Mouse (Mus musculus) liver, adult 2 months (tissue): ENCODE results near the gene Mfsd6l. TPM values are rescaled to one million over a fixed set of nuclear protein-coding genes. Genes with fewer than 3 reads are reported as not detected.

Source experiments
- DNase-seq: peaks from one replicate; pipeline ENCODE4 v3.0.0-alpha.2; 2011; ENCODE audit warnings: low read depth, low spot score; ENCODE audit errors: extremely low read depth
- H3K27ac ChIP-seq: fragments of 200-500 bp; replicated peaks from 2 replicates; pipeline ENCODE4 v1.5.1; 2012; ENCODE audit warnings: low read depth, mild to moderate bottlenecking, control low read depth, inconsistent platforms, low read length; ENCODE audit not compliant: insufficient read depth
- H3K27me3 ChIP-seq: fragments of 200-500 bp; 2 replicates; pipeline ENCODE4 v1.6.1; 2012; ENCODE audit warnings: mild to moderate bottlenecking, moderate library complexity, low read length, inconsistent platforms; ENCODE audit not compliant: control insufficient read depth, insufficient read depth
- H3K36me3 ChIP-seq: fragments of 200-500 bp; 2 replicates; pipeline ENCODE4 v1.6.1; 2012; ENCODE audit warnings: low read length, inconsistent platforms; ENCODE audit not compliant: control insufficient read depth, insufficient read depth
- H3K4me1 ChIP-seq: fragments of 200-500 bp; 2 replicates; pipeline ENCODE4 v1.6.1; 2011; ENCODE audit warnings: low read length; ENCODE audit not compliant: control insufficient read depth, insufficient read depth
- H3K4me3 ChIP-seq: fragments of 200-500 bp; 2 replicates; pipeline ENCODE4 v1.5.1; 2011; ENCODE audit warnings: low read depth, mild to moderate bottlenecking, control low read depth, low read length, moderate library complexity; ENCODE audit not compliant: insufficient read depth
- H3K79me2 ChIP-seq: fragments of 200-500 bp; 2 replicates; pipeline ENCODE4 v1.6.1; 2012; ENCODE audit warnings: inconsistent platforms, mild to moderate bottlenecking, low read length, moderate library complexity; ENCODE audit not compliant: control insufficient read depth, insufficient read depth
- H3K9ac ChIP-seq: fragments of 200-500 bp; 2 replicates; pipeline ENCODE4 v1.6.1; 2012; ENCODE audit warnings: low read depth, mild to moderate bottlenecking, control low read depth, inconsistent platforms, low read length
- CTCF ChIP-seq: fragments of 200-500 bp; IDR thresholded peaks from 2 replicates; pipeline ENCODE4 v1.5.1; 2011; ENCODE audit warnings: low read depth, low read length, control low read depth
- POLR2A ChIP-seq: fragments of 200-500 bp; IDR thresholded peaks from 2 replicates; pipeline ENCODE4 v1.6.1; 2011; ENCODE audit warnings: low read length, control low read depth; ENCODE audit not compliant: insufficient read depth; ENCODE audit errors: extremely low read depth
- WGBS: fragments of 180-500 bp; shearing (Covaris S2); methylation state at CpG from one replicate; pipeline ENCODE4 v1.1.7; 2018; 5-methylcytosine and 5-hydroxymethylcytosine counted together
- polyA plus RNA-seq: library from polyadenylated mRNA; depleted of rRNA; stranded (reverse); fragments of >200 nt; gene quantifications from 2 replicates; pipeline ENCODE4 v1.2.3, GENCODE M21; 2012; rRNA removed
- total RNA-seq: library from RNA; depleted of rRNA; stranded (reverse); fragments of >200 nt; gene quantifications from 2 replicates; pipeline ENCODE4 v1.2.3, GENCODE M21; 2014; rRNA removed

Mfsd6l gene
- not detected in 2 replicates for total RNA-seq
- polyA plus RNA-seq = 0.06 and 0.07 TPM in 2 replicates

- Histone ChIP-seq H3K9ac (no peak within 1 kb of the TSS), H3K4me3 (peak within 1 kb of the TSS; percentile 40; the same call in 1 of the 2 replicates), H3K36me3 (no peaks in the 10 kb centered on the region), H3K27me3 (0 out of 2 replicates have a peak, but pooled peaks cover 3% of the 10 kb centered on the region), H3K79me2 (no peaks in the 10 kb centered on the region), H3K27ac (no peak within 1 kb of the TSS), H3K4me1 (no peaks in the 10 kb centered on the region)
- 13% methylated on average over 37 of the region's 37 CpGs for WGBS
- no peak for DNase-seq
- TF ChIP-seq POLR2A (no peak), CTCF (peak; percentile 45)
Measured at GRCm38 (mm10) chr11:68555918-68556584, at the start of gene Mfsd6l. TSS of gene Mfsd6l (plus strand) at chr11:68556186.

DNA sequence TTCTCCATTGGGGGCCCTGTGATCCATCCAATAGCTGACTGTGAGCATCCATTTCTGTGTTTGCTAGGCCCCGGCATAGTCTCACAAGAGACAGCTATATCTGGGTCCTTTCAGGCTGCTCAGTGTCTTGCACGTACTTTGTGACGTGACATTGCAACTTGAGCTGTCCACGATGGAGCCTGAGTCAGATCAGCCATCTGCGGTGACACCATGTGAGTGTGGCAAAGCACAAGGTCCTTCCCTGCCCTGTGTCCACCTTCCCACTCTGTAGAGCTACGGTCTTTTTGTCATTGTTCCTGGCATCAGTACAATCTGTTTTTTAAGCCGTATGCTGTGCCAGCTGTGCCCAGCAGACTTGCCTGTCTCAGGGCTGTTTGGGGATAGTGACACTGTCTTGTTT, 48.7 kb upstream of the Mfsd6l start:
- no peaks in the 10 kb centered on the region for H3K79me2 ChIP-seq
- no peak for TF ChIP-seq POLR2A
- no peak for TF ChIP-seq CTCF
- no peak overlapping the region for H3K4me3 ChIP-seq
- no peaks in the 10 kb centered on the region for H3K36me3 ChIP-seq
- H3K9ac ChIP-seq = no peak overlapping the region
- 92% methylated on average over 7 of the region's 7 CpGs for WGBS
- no peak overlapping the region for H3K27ac ChIP-seq
- no peaks in the 10 kb centered on the region for H3K4me1 ChIP-seq
- DNase-seq = no peak
- H3K27me3 ChIP-seq = no peaks in the 10 kb centered on the region

DNA sequence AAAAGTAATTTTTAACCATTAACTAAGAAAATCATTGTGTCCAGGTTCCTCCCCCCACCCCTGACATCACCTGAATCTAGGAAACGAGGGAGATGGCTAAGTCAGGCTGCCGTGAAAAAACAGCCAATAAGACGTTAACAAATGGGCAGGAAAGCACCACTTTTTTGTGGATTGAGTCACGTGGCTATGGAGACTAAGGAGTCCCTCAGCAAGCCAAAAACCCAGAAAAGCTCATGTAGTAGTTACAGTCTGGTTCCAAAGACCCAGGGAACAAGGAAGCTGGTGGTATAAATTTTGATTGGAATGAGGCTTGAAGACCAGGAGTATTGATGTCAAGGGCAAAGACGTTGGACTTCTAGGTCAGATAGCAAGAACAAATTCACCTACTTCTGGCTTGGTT, 47.4 kb upstream of the Mfsd6l start:
- TF ChIP-seq POLR2A = no peak
- no peak for TF ChIP-seq CTCF
- WGBS = 68% methylated on average over 5 of the region's 5 CpGs
- Histone ChIP-seq H3K27me3 (no peaks in the 10 kb centered on the region), H3K36me3 (no peaks in the 10 kb centered on the region), H3K4me3 (no peak overlapping the region), H3K79me2 (no peaks in the 10 kb centered on the region), H3K9ac (no peak overlapping the region), H3K27ac (no peak overlapping the region), H3K4me1 (no peaks in the 10 kb centered on the region)
- no peak for DNase-seq

DNA sequence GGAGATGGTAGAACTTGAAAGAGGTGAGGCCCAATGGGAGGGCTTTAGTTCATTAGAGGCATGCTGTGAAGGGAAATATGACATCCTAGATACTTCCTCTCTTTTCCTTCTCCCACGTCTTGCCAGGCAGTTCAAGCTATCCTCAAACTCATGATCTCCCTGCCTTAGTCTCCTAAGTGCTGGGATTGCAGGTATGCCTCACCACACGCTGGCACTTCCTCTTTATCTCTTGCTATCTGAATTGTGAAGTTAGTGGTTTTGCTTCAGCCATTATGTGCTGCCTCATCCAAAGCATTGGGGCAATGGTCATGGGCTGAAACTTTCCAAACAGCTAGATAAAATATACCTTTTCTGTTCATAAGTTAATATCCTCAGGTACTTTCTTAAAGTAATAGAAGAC, 46.8 kb upstream of the Mfsd6l start:
- no peak for DNase-seq
- H3K4me3 ChIP-seq = no peak overlapping the region
- H3K4me1 ChIP-seq = no peaks in the 10 kb centered on the region
- WGBS = 74% methylated on average over 2 of the region's 2 CpGs
- no peaks in the 10 kb centered on the region for H3K27me3 ChIP-seq
- H3K9ac ChIP-seq = no peak overlapping the region
- no peaks in the 10 kb centered on the region for H3K36me3 ChIP-seq
- TF ChIP-seq CTCF = no peak
- TF ChIP-seq POLR2A = no peak
- H3K27ac ChIP-seq = no peak overlapping the region
- H3K79me2 ChIP-seq = no peaks in the 10 kb centered on the region

- Histone ChIP-seq H3K9ac (no peak overlapping the region), H3K27me3 (no peaks in the 10 kb centered on the region; the same call in 1 of the 2 replicates), H3K27ac (no peak overlapping the region), H3K4me3 (no peak overlapping the region), H3K36me3 (no peaks in the 10 kb centered on the region), H3K79me2 (no peaks in the 10 kb centered on the region), H3K4me1 (no peaks in the 10 kb centered on the region)
- TF ChIP-seq POLR2A (no peak), CTCF (no peak)
- WGBS = 50% methylated on average over 3 of the region's 3 CpGs
- DNase-seq = peak; percentile 13
Measured at GRCm38 (mm10) chr11:68513969-68514368, 42.0 kb upstream of the Mfsd6l start.

DNA sequence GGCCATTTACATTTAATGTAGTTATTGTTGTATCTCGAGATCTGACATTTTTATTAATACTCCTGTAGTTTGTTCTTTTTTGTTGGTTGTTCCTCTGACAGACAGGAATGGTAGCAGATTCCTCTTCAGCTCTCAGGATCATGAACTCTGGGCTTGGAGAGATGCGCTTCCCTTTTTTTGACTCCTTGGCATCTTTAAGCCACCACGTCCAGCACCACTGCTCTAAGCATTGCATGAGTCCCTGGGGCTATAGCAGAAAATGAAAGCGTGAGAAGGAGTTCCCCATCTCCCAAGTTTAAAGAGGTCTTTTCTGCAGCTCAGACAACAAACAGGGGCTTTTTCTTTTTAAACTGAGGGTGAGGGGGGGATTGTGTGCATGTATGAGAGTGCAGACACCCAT, 36.6 kb upstream of the Mfsd6l start:
- H3K27ac ChIP-seq = no peak overlapping the region
- no peaks in the 10 kb centered on the region for H3K36me3 ChIP-seq
- TF ChIP-seq CTCF = no peak
- TF ChIP-seq POLR2A = no peak

More for the DNA sequence above, 36.6 kb upstream of the Mfsd6l start:
- Histone ChIP-seq H3K4me3 (no peak overlapping the region), H3K27me3 (no peaks in the 10 kb centered on the region; the same call in 1 of the 2 replicates), H3K9ac (no peak overlapping the region), H3K4me1 (no peaks in the 10 kb centered on the region), H3K79me2 (no peaks in the 10 kb centered on the region)
- no peak for DNase-seq
- WGBS = 93% methylated on average over 4 of the region's 4 CpGs
